Mouse (Mus musculus) CH12.LX (cell line): ENCODE data around the gene Pdlim5.

Source experiments
- CTCF ChIP-seq, 2 experiments: IDR thresholded peaks in 1 of 2; conservative IDR thresholded peaks in 1 of 2; 2 replicates each; pipeline ENCODE4 v1.5.1; 2011 to 2012; ENCODE audit warnings: low read depth in 2 of 2, low read length in 2 of 2, improper control_type of control experiment in 1 of 2, inconsistent platforms in 1 of 2, mild to moderate bottlenecking in 1 of 2, moderate library complexity in 1 of 2
- EP300 ChIP-seq: IDR thresholded peaks from 2 replicates; pipeline ENCODE4 v1.6.1; 2011; ENCODE audit warnings: low read length, improper control_type of control experiment
- KAT2A ChIP-seq: IDR thresholded peaks from 2 replicates; pipeline ENCODE4 v1.6.1; 2012; ENCODE audit warnings: low read length, improper control_type of control experiment, inconsistent platforms; ENCODE audit not compliant: insufficient replicate concordance
- MAX ChIP-seq: IDR thresholded peaks from 2 replicates; pipeline ENCODE4 v1.6.1; 2011; ENCODE audit warnings: low read length, improper control_type of control experiment
- MYC ChIP-seq: IDR thresholded peaks from 2 replicates; pipeline ENCODE4 v1.6.1; 2011; ENCODE audit warnings: low read depth, mild to moderate bottlenecking, improper control_type of control experiment, low read length
- NELFE ChIP-seq: IDR thresholded peaks from 2 replicates; pipeline ENCODE4 v1.6.1; 2011; ENCODE audit warnings: low read depth, low read length, improper control_type of control experiment
- NRF1 ChIP-seq: IDR thresholded peaks from 2 replicates; pipeline ENCODE4 v1.6.1; 2014; ENCODE audit warnings: low read depth, mild to moderate bottlenecking, inconsistent platforms, low read length, improper control_type of control experiment, moderate library complexity
- POLR2A ChIP-seq: IDR thresholded peaks from 2 replicates; pipeline ENCODE4 v1.6.1; 2011; ENCODE audit warnings: low read depth, mild to moderate bottlenecking, improper control_type of control experiment, low read length
- SMC3 ChIP-seq: IDR thresholded peaks from 2 replicates; pipeline ENCODE4 v1.6.1; 2011; ENCODE audit warnings: low read depth, low read length, improper control_type of control experiment
- UBTF ChIP-seq: IDR thresholded peaks from 2 replicates; pipeline ENCODE4 v1.6.1; 2012; ENCODE audit warnings: low read depth, mild to moderate bottlenecking, inconsistent platforms, low read length, improper control_type of control experiment, moderate library complexity

DNA sequence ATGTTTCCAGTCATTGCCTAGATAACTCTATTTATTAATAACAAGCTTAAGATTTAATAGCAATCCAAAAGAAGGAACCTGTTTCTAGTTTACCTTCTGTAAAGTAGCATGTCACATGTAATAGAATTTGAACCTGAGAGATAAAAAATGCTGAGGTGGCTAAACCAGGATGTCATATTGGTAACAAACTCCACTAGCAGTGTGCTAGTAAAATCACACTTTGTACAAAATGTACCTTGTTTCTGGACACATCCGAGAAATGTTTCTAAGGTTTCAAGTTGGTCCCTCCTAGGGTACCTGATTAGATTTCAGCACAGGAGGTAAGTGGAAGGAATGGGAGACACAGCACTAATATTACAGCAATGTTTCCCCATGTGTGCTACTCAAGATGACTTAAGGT is 18.9 kb downstream of the Pdlim5 start:
- TF ChIP-seq CTCF (conservative IDR thresholded peaks at IDR 0.05 in 1 of 2, IDR thresholded peaks at IDR 0.05 in 1 of 2; ENCODE audit: low read depth in 2 of 2, low read length in 2 of 2), result no peak
- TF ChIP-seq SMC3, result no peak
- no peak for TF ChIP-seq NELFE
- no peak for TF ChIP-seq MYC
- no peak for TF ChIP-seq EP300
- no peak for TF ChIP-seq NRF1
- no peak for TF ChIP-seq POLR2A
- no peak for TF ChIP-seq KAT2A
- no peak for TF ChIP-seq UBTF
- no peak for TF ChIP-seq MAX
